Mouse (Mus musculus) forebrain, postnatal 0 days (tissue): ENCODE data around the gene Slc22a1. TPM values are rescaled to one million over a fixed set of nuclear protein-coding genes. Genes with fewer than 3 reads are reported as not detected.
A peak's percentile ranks its signal among the peaks of the same experiment; 100 is the strongest.

Experiments used
- ATAC-seq: fragments of 200-750 bp; cut with Nextera tagmentation; 2 replicates; pipeline ENCODE4 v1.8.0; 2017; ENCODE audit warnings: mild to moderate bottlenecking, moderate library complexity
- DNase-seq: peaks from one replicate; pipeline ENCODE4 v3.0.0-alpha.2; 2015
- H3K27ac ChIP-seq: fragments of 300-500 bp; sonication (generic); 2 replicates; pipeline ENCODE4 v1.5.1; 2014; ENCODE audit warnings: low read depth, mild to moderate bottlenecking, antibody characterized with exemption, low read length, moderate library complexity, mixed read lengths
- H3K27me3 ChIP-seq: fragments of 300-500 bp; sonication (generic); 2 replicates; pipeline ENCODE4 v1.6.1; 2014; ENCODE audit warnings: mild to moderate bottlenecking, low read length, mixed read lengths; ENCODE audit not compliant: insufficient read depth
- H3K36me3 ChIP-seq: fragments of 300-500 bp; sonication (generic); 2 replicates; pipeline ENCODE4 v1.6.1; 2014; ENCODE audit warnings: mild to moderate bottlenecking, moderate library complexity; ENCODE audit not compliant: insufficient read depth
- H3K4me1 ChIP-seq: fragments of 300-500 bp; sonication (generic); 2 replicates; pipeline ENCODE4 v1.6.1; 2014; ENCODE audit warnings: antibody characterized with exemption; ENCODE audit not compliant: insufficient read depth
- H3K4me2 ChIP-seq: fragments of 300-500 bp; sonication (generic); 2 replicates; pipeline ENCODE4 v1.6.1; 2014; ENCODE audit warnings: low read depth, mild to moderate bottlenecking, moderate library complexity
- H3K4me3 ChIP-seq: fragments of 300-500 bp; sonication (generic); 2 replicates; pipeline ENCODE4 v1.5.1; 2014; ENCODE audit warnings: low read depth, low read length, mixed read lengths
- H3K9ac ChIP-seq: fragments of 300-500 bp; sonication (generic); 2 replicates; pipeline ENCODE4 v1.6.1; 2014; ENCODE audit warnings: mild to moderate bottlenecking
- H3K9me3 ChIP-seq: fragments of 300-500 bp; sonication (generic); 2 replicates; pipeline ENCODE4 v1.6.1; 2016; ENCODE audit warnings: low read length
- CTCF ChIP-seq: sonication (generic); IDR thresholded peaks from 2 replicates; pipeline ENCODE4 v1.5.1; 2016; ENCODE audit warnings: antibody characterized with exemption, control low read depth, low read depth
- WGBS: fragments of 180-500 bp; shearing (Covaris S2); extraction: QIAGEN DNeasy Blood & Tissue Kit; methylation state at CpG from one replicate; pipeline ENCODE4 v1.1.7; 2014; 5-methylcytosine and 5-hydroxymethylcytosine counted together
- polyA plus RNA-seq: library from polyadenylated mRNA; unstranded; fragments of >200 nt; fragmentation: Nextera tagmentation; extraction: Ambion mirVana; gene quantifications from 2 replicates; pipeline ENCODE4 v1.2.1, GENCODE M21; 2015
- total RNA-seq: library from RNA; depleted of rRNA; stranded (reverse); fragments of >200 nt; gene quantifications from 2 replicates; pipeline ENCODE4 v1.2.3, GENCODE M21; 2014

Slc22a1 gene
- total and polyA plus RNA-seq, 2 experiments from 2014 or later: not detected

GRCm38 (mm10) chr17:12659233-12659632 is 16.4 kb downstream of the Slc22a1 start:
- ATAC-seq (no peak), DNase-seq (no peak)
- H3K4me3 ChIP-seq: no peak overlapping the region
- TF ChIP-seq CTCF: no peak
- no peak overlapping the region for H3K27ac ChIP-seq
- WGBS: 91% methylated on average over 10 of the region's 10 CpGs
- H3K9me3 ChIP-seq: no peaks in the 10 kb centered on the region
- no peaks in the 10 kb centered on the region for H3K27me3 ChIP-seq
- H3K4me2 ChIP-seq: no peak overlapping the region
- no peak overlapping the region for H3K9ac ChIP-seq
- H3K4me1 ChIP-seq: no peaks in the 10 kb centered on the region
- H3K36me3 ChIP-seq: no peaks in the 10 kb centered on the region

- Histone ChIP-seq H3K4me3 (no peak overlapping the region), H3K4me2 (no peak overlapping the region), H3K9ac (no peak overlapping the region), H3K27ac (no peak overlapping the region), H3K4me1 (no peaks in the 10 kb centered on the region), H3K36me3 (no peaks in the 10 kb centered on the region), H3K27me3 (no peaks in the 10 kb centered on the region), H3K9me3 (no peaks in the 10 kb centered on the region)
- no peak for TF ChIP-seq CTCF
- no peak for ATAC-seq
- WGBS: 85% methylated on average over 7 of the region's 7 CpGs
- DNase-seq: no peak
Observed at GRCm38 (mm10) chr17:12658784-12659183, 16.8 kb downstream of the Slc22a1 start.

- TF ChIP-seq CTCF: no peak
- H3K27ac ChIP-seq: no peak overlapping the region
- no peaks in the 10 kb centered on the region for H3K36me3 ChIP-seq
- DNase-seq (no peak), ATAC-seq (no peak)
- no peaks in the 10 kb centered on the region for H3K4me1 ChIP-seq
- H3K9ac ChIP-seq: no peak overlapping the region
- H3K4me3 ChIP-seq: no peak overlapping the region
- no peak overlapping the region for H3K4me2 ChIP-seq
- WGBS: 89% methylated on average over 7 of the region's 7 CpGs
- H3K9me3 ChIP-seq: no peaks in the 10 kb centered on the region
- no peaks in the 10 kb centered on the region for H3K27me3 ChIP-seq
Observed at GRCm38 (mm10) chr17:12655826-12656225, 19.8 kb downstream of the Slc22a1 start.

- no peaks in the 10 kb centered on the region for H3K4me1 ChIP-seq
- no peak overlapping the region for H3K27ac ChIP-seq
- no peak overlapping the region for H3K4me2 ChIP-seq
- no peaks in the 10 kb centered on the region for H3K36me3 ChIP-seq
- 40% methylated on average over 3 of the region's 3 CpGs for WGBS
- H3K9me3 ChIP-seq: no peaks in the 10 kb centered on the region
- TF ChIP-seq CTCF: no peak
- no peak overlapping the region for H3K9ac ChIP-seq
- ATAC-seq (no peak), DNase-seq (no peak)
- no peak overlapping the region for H3K4me3 ChIP-seq
- no peaks in the 10 kb centered on the region for H3K27me3 ChIP-seq
Observed at GRCm38 (mm10) chr17:12654061-12654460, 21.6 kb downstream of the Slc22a1 start.

GRCm38 (mm10) chr17:12652604-12653003 is 23.0 kb downstream of the Slc22a1 start:
- TF ChIP-seq CTCF: no peak
- H3K36me3 ChIP-seq: no peaks in the 10 kb centered on the region
- H3K4me3 ChIP-seq: no peak overlapping the region
- WGBS: 91% methylated on average over 11 of the region's 11 CpGs
- no peaks in the 10 kb centered on the region for H3K4me1 ChIP-seq
- no peaks in the 10 kb centered on the region for H3K9me3 ChIP-seq
- DNase-seq: no peak
- no peak overlapping the region for H3K27ac ChIP-seq
- no peaks in the 10 kb centered on the region for H3K27me3 ChIP-seq
- no peak overlapping the region for H3K9ac ChIP-seq
- no peak for ATAC-seq
- H3K4me2 ChIP-seq: no peak overlapping the region

GRCm38 (mm10) chr17:12645461-12645860 is 30.2 kb downstream of the Slc22a1 start:
- ATAC-seq (no peak), DNase-seq (no peak)
- H3K9ac ChIP-seq: no peak overlapping the region
- 66% methylated on average over 5 of the region's 5 CpGs for WGBS
- H3K4me1 ChIP-seq: no peaks in the 10 kb centered on the region
- H3K4me2 ChIP-seq: no peak overlapping the region
- H3K27ac ChIP-seq: no peak overlapping the region
- H3K27me3 ChIP-seq: no peaks in the 10 kb centered on the region
- no peaks in the 10 kb centered on the region for H3K36me3 ChIP-seq
- no peak overlapping the region for H3K4me3 ChIP-seq
- TF ChIP-seq CTCF: no peak
- H3K9me3 ChIP-seq: no peaks in the 10 kb centered on the region

- Histone ChIP-seq H3K9ac (no peak overlapping the region), H3K27me3 (no peaks in the 10 kb centered on the region), H3K4me2 (no peak overlapping the region), H3K36me3 (no peaks in the 10 kb centered on the region), H3K27ac (no peak overlapping the region), H3K9me3 (no peaks in the 10 kb centered on the region), H3K4me1 (no peaks in the 10 kb centered on the region), H3K4me3 (no peak overlapping the region)
- DNase-seq (no peak), ATAC-seq (no peak)
- 79% methylated on average over 4 of the region's 4 CpGs for WGBS
- TF ChIP-seq CTCF: no peak
Observed at GRCm38 (mm10) chr17:12641087-12641486, 34.5 kb downstream of the Slc22a1 start.

GRCm38 (mm10) chr17:12639585-12639984 is 36.0 kb downstream of the Slc22a1 start:
- H3K4me3 ChIP-seq: no peak overlapping the region
- H3K9ac ChIP-seq: no peak overlapping the region
- DNase-seq (no peak), ATAC-seq (no peak)
- no peak overlapping the region for H3K27ac ChIP-seq
- no peaks in the 10 kb centered on the region for H3K9me3 ChIP-seq
- no peaks in the 10 kb centered on the region for H3K36me3 ChIP-seq
- no peaks in the 10 kb centered on the region for H3K4me1 ChIP-seq
- no peaks in the 10 kb centered on the region for H3K27me3 ChIP-seq
- 93% methylated on average over 3 of the region's 3 CpGs for WGBS
- peak; percentile 19; the same call in 1 of the 2 replicates for TF ChIP-seq CTCF
- no peak overlapping the region for H3K4me2 ChIP-seq
